Mouse (Mus musculus): ENCODE results near the gene Tst.

DNA sequence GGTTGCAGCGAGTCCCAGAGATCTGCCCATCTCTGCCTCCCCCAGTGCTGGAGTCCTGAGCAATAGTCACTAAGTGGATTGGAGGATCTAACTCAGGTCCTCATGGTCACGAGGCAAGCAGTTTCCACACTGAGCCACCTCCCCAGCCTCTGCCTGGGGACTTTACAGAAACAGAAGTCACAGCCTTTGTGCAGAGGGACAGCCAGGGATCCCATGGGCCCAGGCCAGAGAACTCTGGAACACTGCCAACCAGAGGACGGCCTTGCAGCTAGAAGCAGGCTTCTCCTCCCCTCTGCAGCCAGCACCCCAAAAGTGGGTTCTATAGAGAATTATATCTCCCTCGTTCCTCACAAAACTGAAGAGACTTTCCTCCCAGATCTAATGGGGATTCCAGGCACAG is 3.8 kb downstream of the Tst start:
- TF ChIP-seq CTCF (IDR thresholded peaks at IDR 0.05; ENCODE audit: low read depth, low read length), result no peak
- TF ChIP-seq GATA1 (IDR thresholded peaks at IDR 0.05; ENCODE audit: borderline replicate concordance, low read length), result no peak
- TF ChIP-seq POLR2AphosphoS5 (IDR thresholded peaks at IDR 0.05; ENCODE audit: insufficient replicate concordance, low read depth, low read length), result no peak

All from G1E (cell line).